Mouse (Mus musculus) midbrain, embryonic 12.5 days (tissue): ENCODE data around the gene Gm17651. TPM values are rescaled to one million over a fixed set of nuclear protein-coding genes. Genes with fewer than 3 reads are reported as not detected.

Experiments used
- microRNA-seq: library from miRNA; unstranded; fragments of <30 nt; microRNA quantifications from one replicate; pipeline ENCODE4, GENCODE M21; 2017
- polyA plus RNA-seq: library from polyadenylated mRNA; unstranded; fragments of >200 nt; fragmentation: Nextera tagmentation; extraction: Ambion mirVana; gene quantifications from 2 replicates; pipeline ENCODE4 v1.2.1, GENCODE M21; 2016

Gm17651 gene
- polyA plus RNA-seq, 1 experiment from 2014 or later: not detected

Small RNAs within 50 kb of the gene (microRNA-seq; reads per million reads assigned to microRNA genes)
- not detected for gene Mir7225

Other genes with a start within 250 kb of the Gm17651 start
- 14.9 and 16.4 TPM in 2 replicates for gene Chd1l, start 64.5 kb downstream of the Gm17651 start, polyA plus RNA-seq
- 0.46 and 0.85 TPM in 2 replicates for gene Fmo5, start 45.9 kb downstream of the Gm17651 start, polyA plus RNA-seq
- gene Prkab2, start 16.5 kb downstream of the Gm17651 start, polyA plus RNA-seq: 8.4 and 9.3 TPM in 2 replicates
- gene Pde4dip, start 214.0 kb upstream of the Gm17651 start, polyA plus RNA-seq: 38.1 and 39.9 TPM in 2 replicates
- gene Sec22b, start 226.5 kb upstream of the Gm17651 start, polyA plus RNA-seq: 98.7 and 101 TPM in 2 replicates